Mouse (Mus musculus) CH12.LX (cell line): ENCODE data around the gene Gm49486.

ENCODE experiments used
- CTCF ChIP-seq, 2 experiments: IDR thresholded peaks in 1 of 2; conservative IDR thresholded peaks in 1 of 2; 2 replicates each; pipeline ENCODE4 v1.5.1; 2011 to 2012; ENCODE audit warnings: low read depth in 2 of 2, low read length in 2 of 2, improper control_type of control experiment in 1 of 2, inconsistent platforms in 1 of 2, mild to moderate bottlenecking in 1 of 2, moderate library complexity in 1 of 2
- ELF1 ChIP-seq: IDR thresholded peaks from 2 replicates; pipeline ENCODE4 v1.6.1; 2014; ENCODE audit warnings: low read depth, mild to moderate bottlenecking, inconsistent platforms, low read length, improper control_type of control experiment
- JUND ChIP-seq: conservative IDR thresholded peaks from 2 replicates; pipeline ENCODE4 v1.6.1; 2011; ENCODE audit warnings: low read depth, low read length, improper control_type of control experiment
- KAT2A ChIP-seq: IDR thresholded peaks from 2 replicates; pipeline ENCODE4 v1.6.1; 2012; ENCODE audit warnings: low read length, improper control_type of control experiment, inconsistent platforms; ENCODE audit not compliant: insufficient replicate concordance
- MXI1 ChIP-seq: IDR thresholded peaks from 2 replicates; pipeline ENCODE4 v1.6.1; 2011; ENCODE audit warnings: mild to moderate bottlenecking, low read depth, low read length, improper control_type of control experiment
- POLR2A ChIP-seq: IDR thresholded peaks from 2 replicates; pipeline ENCODE4 v1.6.1; 2011; ENCODE audit warnings: low read depth, mild to moderate bottlenecking, improper control_type of control experiment, low read length
- TCF12 ChIP-seq: IDR thresholded peaks from 2 replicates; pipeline ENCODE4 v1.6.1; 2014; ENCODE audit warnings: low read depth, mild to moderate bottlenecking, inconsistent platforms, low read length, improper control_type of control experiment

DNA sequence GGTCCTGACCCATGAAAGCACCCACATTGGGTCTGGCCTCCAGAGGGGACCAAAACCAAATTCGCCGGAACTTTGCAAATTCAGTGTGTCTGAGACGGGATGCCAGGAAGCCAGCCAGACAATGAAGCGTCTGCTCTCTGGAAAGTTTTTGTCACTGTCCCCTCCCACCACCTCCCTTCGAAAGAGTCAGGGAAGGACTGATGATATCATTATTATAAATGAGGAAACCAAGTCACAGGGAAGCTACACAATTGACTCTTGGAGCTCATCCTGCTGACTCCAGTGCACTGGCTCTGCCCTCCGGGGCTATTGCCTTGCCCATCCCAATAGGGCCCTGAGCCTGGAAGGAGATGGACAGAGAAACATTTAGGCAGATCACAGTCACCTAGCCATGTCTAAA lies 15.6 kb upstream of the Gm49486 start:
- TF ChIP-seq JUND: no peak
- TF ChIP-seq KAT2A: no peak
- no peak for TF ChIP-seq CTCF (conservative IDR thresholded peaks at IDR 0.05 in 1 of 2, IDR thresholded peaks at IDR 0.05 in 1 of 2; ENCODE audit: low read depth in 2 of 2, low read length in 2 of 2)
- TF ChIP-seq MXI1: no peak
- TF ChIP-seq ELF1: no peak
- no peak for TF ChIP-seq POLR2A
- TF ChIP-seq TCF12: no peak
